Mouse (Mus musculus) gastrocnemius, postnatal 10 days (tissue): ENCODE results near the gene Siva1. TPM values are rescaled to one million over a fixed set of nuclear protein-coding genes. Genes with fewer than 3 reads are reported as not detected.

Experiments
- DNase-seq: peaks from one replicate; pipeline ENCODE4 v3.0.0; 2021; ENCODE audit warnings: mixed read lengths
- long read RNA-seq, 2 experiments: library from polyadenylated mRNA; stranded (forward); transcript quantifications; one replicate each; pipeline ENCODE4 v2.0.0; 2021
- total RNA-seq, 2 experiments: library from RNA; stranded (reverse); gene quantifications; 2 replicates each; pipeline ENCODE4 v1.2.3; 2021

Siva1 gene
- total RNA-seq: 10 to 100 TPM; 27.2 to 28.1 TPM
- long read RNA-seq, experiment 1, transcript Siva1-201 (4 exons, 924 nt): major isoform, 21 of 27 reads
- long read RNA-seq, experiment 1, partial matches to known transcripts: 2 of 27 reads
- long read RNA-seq, experiment 1, other reads (novel, unspliced or antisense): 0 of 27 reads
- long read RNA-seq, experiment 2, transcript Siva1-201 (4 exons, 924 nt): major isoform, 18 of 21 reads
- long read RNA-seq, experiment 2, partial matches to known transcripts: 1 of 21 reads
- long read RNA-seq, experiment 2, other reads (novel, unspliced or antisense): 1 of 21 reads

DNA sequence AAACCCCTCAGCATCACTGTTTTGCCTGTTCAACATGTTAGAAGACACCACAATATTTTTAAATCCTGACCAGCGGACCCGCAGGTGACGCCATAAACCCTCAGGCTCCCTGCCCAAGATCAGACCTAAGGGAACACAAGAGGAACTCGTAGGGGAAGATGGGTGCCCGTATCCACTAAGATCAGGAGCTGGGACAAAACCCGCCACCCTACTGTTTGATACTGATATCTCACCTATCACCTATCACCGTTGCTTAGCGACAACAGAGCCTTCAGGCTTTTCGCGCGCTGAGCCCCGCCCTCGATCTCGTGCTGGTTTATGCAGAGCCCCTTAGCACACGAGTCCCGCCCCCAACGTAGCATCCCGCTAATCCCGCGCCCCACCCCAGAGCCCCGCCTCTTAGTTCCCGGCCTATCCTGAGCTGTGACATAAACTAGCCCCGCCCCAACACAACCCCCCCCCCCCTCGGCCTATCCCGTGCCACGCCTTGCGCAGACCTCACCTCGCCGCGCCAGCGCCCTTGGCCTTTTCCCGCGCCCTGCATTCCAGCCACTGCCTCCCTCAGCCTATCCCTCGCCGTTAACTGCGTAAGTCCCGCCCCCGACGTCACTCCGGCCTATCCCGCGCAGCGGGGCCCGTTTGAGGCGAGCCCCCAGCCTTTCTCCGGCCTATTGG lies at the start of gene Siva1:
Siva1 (plus strand) TSS at position 500 of the 675 bp plus-strand sequence.
- peak; percentile 98 for DNase-seq

GRCm38 (mm10) chr12:112594989-112595388 lies 49.5 kb upstream of the Siva1 start:
- no peak for DNase-seq

DNA sequence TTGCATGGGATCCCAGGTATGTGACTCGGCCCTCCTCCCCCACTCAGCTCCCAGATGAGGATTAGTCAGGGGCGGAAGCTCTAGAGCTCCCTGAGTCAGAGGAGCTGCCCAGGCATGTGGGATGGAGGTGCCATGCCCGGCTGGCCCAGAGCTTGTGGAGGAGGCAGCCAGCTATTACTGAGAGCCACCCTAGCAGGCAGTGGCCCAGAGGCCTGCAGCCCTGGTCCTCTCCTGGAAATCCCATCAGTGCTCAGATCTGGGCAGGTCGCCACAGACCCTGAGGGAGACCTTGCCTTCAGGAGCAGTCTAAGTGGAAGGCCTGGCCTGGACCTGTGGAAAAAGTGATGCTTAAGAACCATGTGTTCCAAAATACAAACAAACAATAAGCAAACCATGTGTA lies 48.9 kb upstream of the Siva1 start:
- peak; percentile 62 for DNase-seq

DNA sequence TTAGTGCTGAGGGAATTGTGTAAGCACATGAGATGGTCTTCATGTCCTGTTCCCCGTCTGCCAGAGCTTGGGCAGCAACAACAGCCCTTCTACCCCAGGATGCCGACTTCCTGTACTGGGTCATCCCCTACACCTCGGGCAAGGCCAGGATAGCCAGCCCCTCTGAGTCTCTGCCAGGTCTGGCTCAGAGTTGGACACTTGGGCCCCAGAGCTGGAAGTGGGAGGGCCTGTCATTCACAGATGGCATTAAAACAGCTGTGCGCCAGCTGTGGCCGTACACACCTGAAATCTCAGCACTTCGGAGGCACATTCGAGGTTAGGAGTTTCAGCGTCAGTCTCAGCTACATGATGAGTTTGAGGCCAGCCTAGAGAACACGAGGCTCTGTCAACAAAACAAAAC lies 48.0 kb upstream of the Siva1 start:
- no peak for DNase-seq

DNA sequence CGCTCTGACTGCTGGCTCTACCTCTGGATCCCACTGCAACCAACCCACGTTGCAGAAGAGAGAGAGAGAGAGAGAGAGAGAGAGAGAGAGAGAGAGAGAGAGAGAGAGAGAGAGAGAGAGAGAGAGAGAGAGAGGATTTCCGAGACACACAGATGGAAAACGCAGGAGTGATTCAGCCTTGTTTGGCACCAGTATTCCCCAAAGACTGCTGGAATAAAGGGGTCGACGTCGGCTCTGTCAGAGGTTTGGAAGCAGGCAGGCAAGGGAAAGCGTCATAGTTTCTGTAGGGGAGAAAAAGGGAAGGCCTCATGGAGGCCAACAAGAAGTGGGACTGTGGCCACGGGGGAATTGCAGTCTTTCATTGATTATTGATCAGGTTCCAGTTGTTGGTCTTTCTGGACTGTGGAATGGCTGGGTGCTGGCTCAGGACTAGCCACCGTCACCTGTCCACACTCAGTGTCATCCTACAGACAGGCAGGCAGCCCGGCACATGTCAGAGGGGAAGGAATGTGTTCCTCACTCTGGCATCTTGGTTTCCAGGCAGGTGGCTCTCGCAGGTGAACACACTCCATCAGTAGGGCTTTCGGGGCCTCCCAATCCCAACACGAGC lies 47.5 kb upstream of the Siva1 start:
- no peak for DNase-seq

- DNase-seq: peak; percentile 64
Observed at GRCm38 (mm10) chr12:112597618-112598017, 46.9 kb upstream of the Siva1 start.

GRCm38 (mm10) chr12:112599198-112599597 lies 45.3 kb upstream of the Siva1 start:
- no peak for DNase-seq

DNA sequence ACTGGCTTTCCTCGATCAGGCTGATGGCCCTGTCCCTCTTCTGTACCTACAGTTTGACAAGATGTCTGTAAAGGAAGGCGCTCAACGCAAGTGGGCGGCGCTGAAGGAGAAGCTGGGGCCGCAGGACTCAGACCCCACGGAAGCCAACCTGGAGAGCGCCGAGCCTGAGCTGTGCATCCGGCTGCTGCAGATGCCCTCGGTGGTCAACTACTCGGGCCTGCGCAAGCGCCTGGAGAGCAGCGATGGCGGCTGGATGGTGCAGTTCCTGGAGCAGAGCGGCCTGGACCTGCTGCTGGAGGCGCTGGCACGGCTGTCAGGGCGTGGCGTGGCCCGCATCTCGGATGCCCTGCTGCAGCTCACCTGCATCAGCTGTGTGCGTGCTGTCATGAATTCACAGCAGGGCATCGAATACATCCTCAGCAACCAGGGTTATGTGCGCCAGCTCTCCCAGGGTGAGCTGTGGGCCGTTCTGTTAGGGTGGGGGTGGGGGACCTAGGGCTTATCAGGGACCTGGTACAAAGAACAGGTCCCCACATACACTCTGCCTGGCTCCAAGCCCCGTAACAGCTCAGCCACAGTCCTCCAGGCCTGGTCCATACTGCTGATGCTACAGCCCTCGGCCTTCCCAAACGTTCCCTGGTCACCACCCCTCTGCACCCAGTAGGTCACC lies 44.4 kb upstream of the Siva1 start:
- DNase-seq: no peak

DNA sequence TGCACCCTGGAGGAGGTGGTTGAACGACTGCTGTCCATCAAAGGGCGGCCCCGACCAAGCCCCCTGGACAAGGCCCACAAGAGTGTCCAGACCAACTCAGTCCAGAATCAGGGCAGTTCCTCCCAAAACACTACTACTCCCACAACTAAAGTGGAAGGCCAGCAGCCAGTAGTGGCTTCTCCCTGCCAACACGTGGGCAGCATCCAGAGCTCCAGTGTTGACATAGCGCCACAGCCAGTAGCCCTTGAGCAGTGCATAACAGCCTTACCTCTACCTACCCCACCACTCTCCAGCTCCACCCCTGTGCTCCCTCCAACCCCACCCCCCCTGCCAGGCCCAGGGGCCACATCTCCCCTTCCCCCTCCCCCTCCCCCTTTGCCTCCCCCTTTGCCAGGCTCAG lies 40.5 kb upstream of the Siva1 start:
- DNase-seq: no peak

DNA sequence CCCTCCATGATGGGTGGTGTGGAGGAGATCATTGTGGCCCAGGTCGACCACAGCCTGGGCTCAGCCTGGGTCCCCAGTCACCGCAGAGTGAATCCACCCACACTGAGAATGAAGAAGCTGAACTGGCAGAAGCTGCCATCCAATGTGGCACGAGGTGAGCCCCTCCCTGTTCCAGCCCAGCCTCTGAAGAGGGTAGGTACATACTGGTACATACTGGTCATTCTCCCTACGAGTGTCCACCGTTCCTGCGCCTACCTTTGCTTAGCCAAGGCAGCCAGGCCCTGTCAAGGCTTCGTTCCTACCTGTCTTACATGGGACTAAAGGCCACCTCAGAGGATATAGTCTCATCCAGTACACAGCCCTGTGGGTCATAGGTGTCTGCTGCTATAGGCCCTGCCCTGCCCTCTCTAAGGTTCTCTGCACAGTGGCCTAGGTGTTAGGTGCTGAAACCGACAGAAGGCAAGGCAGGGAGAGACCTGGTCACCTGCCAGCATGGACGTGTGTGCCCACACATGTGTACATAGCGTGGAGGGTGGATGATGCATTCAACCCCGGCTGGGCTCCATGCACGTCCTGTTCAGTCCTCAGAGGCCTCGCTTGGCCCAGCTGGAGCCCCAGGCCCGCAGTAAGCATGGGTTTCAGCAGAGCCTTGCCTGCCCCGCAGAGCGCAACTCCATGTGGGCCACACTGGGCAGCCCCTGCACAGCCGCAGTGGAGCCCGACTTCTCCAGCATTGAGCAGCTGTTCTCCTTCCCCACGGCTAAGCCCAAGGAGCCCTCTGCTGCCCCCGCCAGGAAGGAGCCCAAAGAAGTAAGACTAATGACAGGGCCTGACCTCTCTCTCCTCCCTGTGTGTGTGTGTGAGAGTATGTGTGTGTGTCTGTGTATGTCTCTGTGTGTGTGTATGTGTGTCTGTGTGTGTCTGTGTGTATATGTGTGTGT lies 39.5 kb upstream of the Siva1 start:
- DNase-seq: peak; percentile 72

- peak; percentile 85 for DNase-seq
Observed at GRCm38 (mm10) chr12:112605766-112606165, 38.7 kb upstream of the Siva1 start.

- DNase-seq: no peak
Observed at GRCm38 (mm10) chr12:112606998-112607397, 37.5 kb upstream of the Siva1 start.

- DNase-seq: no peak
Observed at GRCm38 (mm10) chr12:112609031-112609430, 35.4 kb upstream of the Siva1 start.

DNA sequence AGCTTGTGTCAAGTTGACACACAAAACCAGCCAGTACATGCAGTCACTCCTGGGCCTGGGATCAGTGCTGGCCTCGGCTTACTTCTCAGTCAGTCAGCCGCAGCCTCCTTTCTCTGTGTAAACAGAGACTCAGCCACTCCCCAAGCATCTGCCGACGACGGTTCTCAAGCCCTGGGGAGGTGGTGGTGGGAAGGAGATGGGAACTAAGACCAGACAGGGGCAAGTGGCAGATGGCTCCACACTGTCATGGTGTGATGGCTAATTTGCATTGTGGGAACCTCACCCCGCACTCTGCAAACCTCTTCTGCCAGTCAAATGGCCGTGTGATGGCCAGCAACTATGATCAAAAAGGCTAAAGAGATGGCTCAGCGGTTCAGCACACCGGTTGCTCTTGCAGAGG lies 27.8 kb upstream of the Siva1 start:
- DNase-seq: no peak

GRCm38 (mm10) chr12:112617184-112617583 lies 27.3 kb upstream of the Siva1 start:
- no peak for DNase-seq

DNA sequence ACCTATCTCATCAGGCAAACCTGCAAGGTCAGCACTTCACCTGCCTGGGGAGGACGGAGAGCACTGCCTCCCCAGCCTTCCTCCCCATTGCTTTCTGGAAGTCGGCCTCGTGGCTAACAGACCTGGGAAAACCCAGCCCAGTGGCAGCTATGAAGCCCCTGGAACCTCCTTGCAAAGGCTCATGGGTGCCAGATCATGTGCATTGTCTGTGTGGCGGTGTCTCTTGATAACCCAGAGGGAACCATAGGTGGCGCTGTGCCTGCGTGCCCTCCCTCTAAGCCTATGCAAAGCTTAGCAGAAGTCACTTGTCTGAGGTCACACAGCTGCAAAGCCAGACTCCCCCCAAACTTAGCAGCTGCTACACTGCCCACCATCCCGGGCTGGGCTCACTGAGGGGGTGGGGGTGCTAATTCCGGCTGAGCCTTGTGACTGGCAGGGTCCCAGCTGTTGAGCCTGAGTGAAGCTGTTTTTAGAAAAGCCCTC lies 26.5 kb upstream of the Siva1 start:
- DNase-seq: peak; percentile 75

GRCm38 (mm10) chr12:112618981-112619685 lies 25.3 kb upstream of the Siva1 start:
- peak; percentile 51 for DNase-seq

- peak; percentile 73 for DNase-seq
Observed at GRCm38 (mm10) chr12:112619686-112620353, 24.7 kb upstream of the Siva1 start, which contains the start of gene Adssl1. Gene Adssl1, plus strand, starts transcription at chr12:112620045.

GRCm38 (mm10) chr12:112620354-112621061 lies 24.0 kb upstream of the Siva1 start:
- DNase-seq: peak; percentile 41

- no peak for DNase-seq
Observed at GRCm38 (mm10) chr12:112621900-112622299, 22.6 kb upstream of the Siva1 start.
